Mouse (Mus musculus) olfactory bulb, adult 2 months (tissue): Measurements from ENCODE around the gene Ap5s1.

ENCODE experiments used
- CTCF ChIP-seq: fragments of 200-500 bp; IDR thresholded peaks from 2 replicates; pipeline ENCODE4 v1.5.1; 2012; ENCODE audit warnings: low read depth, mild to moderate bottlenecking, low read length, moderate library complexity; ENCODE audit not compliant: insufficient read depth
- POLR2A ChIP-seq: fragments of 200-500 bp; IDR thresholded peaks from 2 replicates; pipeline ENCODE4 v1.6.1; 2012; ENCODE audit warnings: mild to moderate bottlenecking, low read depth, low read length, moderate library complexity; ENCODE audit not compliant: insufficient read depth

GRCm38 (mm10) chr2:131171401-131172104 is 35.3 kb upstream of the Ap5s1 start:
- TF ChIP-seq CTCF (no peak), POLR2A (no peak)
